Mouse (Mus musculus) stomach, postnatal 0 days (tissue): ENCODE measurements around the gene Ier5l.

Source experiments
- CTCF ChIP-seq: IDR thresholded peaks from 2 replicates; pipeline ENCODE4 v1.5.1; 2016; ENCODE audit warnings: antibody characterized with exemption, low read depth, mild to moderate bottlenecking, moderate library complexity
- EP300 ChIP-seq: optimal IDR thresholded peaks from 2 replicates; pipeline ENCODE3; 2016; ENCODE audit warnings: antibody characterized with exemption

- TF ChIP-seq CTCF (no peak), EP300 (no peak)
These were observed 29.6 kb downstream of the Ier5l start for GRCm38 (mm10) chr2:30444450-30444849.
